Mouse (Mus musculus) T-helper 1 cell (primary cell): ENCODE measurements at regions not wholly inside any gene's neighbourhood (a gene's known extent, or its start where the extent isn't known, plus 50 kb on each side); places are given as distances from the start of the nearest gene placed in this dataset.

ENCODE experiments used
- in situ Hi-C: fragments of 300-600 bp; cut with MboI, MseI; formaldehyde crosslinking; loops from one replicate; pipeline ENCODE4 v1.15.1; 2025; ENCODE audit warnings: high pct_unique_total_duplicates

GRCm38 (mm10) chr3:148186704-148187103 is 803.7 kb downstream of the Adgrl2 start:
- in situ Hi-C loops, result no loop called here

- in situ Hi-C loops, result no loop called here
Observed at GRCm38 (mm10) chr3:148167556-148167955, 822.8 kb downstream of the Adgrl2 start.

- in situ Hi-C loops, result no loop called here
Observed at GRCm38 (mm10) chr3:148159059-148159458, 831.3 kb downstream of the Adgrl2 start.

- in situ Hi-C loops, result no loop called here
Observed at GRCm38 (mm10) chr3:148158533-148158932, 831.8 kb downstream of the Adgrl2 start.

- in situ Hi-C loops, result no loop called here
Observed at GRCm38 (mm10) chr3:148143776-148144175, 846.6 kb downstream of the Adgrl2 start.

- in situ Hi-C loops, result no loop called here
Observed at GRCm38 (mm10) chr3:148136791-148137251, 853.5 kb downstream of the Adgrl2 start.

GRCm38 (mm10) chr3:148134646-148135045 is 855.7 kb downstream of the Adgrl2 start:
- in situ Hi-C loops, result no loop called here

GRCm38 (mm10) chr3:148115576-148115975 is 874.8 kb downstream of the Adgrl2 start:
- in situ Hi-C loops, result no loop called here

- in situ Hi-C loops, result no loop called here
Observed at GRCm38 (mm10) chr3:148112204-148112603, 878.2 kb downstream of the Adgrl2 start.

- in situ Hi-C loops, result loop anchor here (10.0 kb wide), 1 partner anchor 1732 kb away; no protein-coding TSS in a partner anchor
Observed at GRCm38 (mm10) chr3:148107031-148107430, 883.3 kb downstream of the Adgrl2 start.

- in situ Hi-C loops, result no loop called here
Observed at GRCm38 (mm10) chr3:148093930-148094329, 896.4 kb downstream of the Adgrl2 start.

- in situ Hi-C loops, result no loop called here
Observed at GRCm38 (mm10) chr3:148075841-148076240, 914.5 kb downstream of the Adgrl2 start.

- in situ Hi-C loops, result no loop called here
Observed at GRCm38 (mm10) chr3:148066701-148067100, 923.7 kb downstream of the Adgrl2 start.

- in situ Hi-C loops, result no loop called here
Observed at GRCm38 (mm10) chr3:148056074-148056473, 934.3 kb downstream of the Adgrl2 start.

GRCm38 (mm10) chr3:148052516-148052915 is 937.8 kb downstream of the Adgrl2 start:
- in situ Hi-C loops, result no loop called here

- in situ Hi-C loops, result no loop called here
Observed at GRCm38 (mm10) chr3:148048247-148048646, 942.1 kb downstream of the Adgrl2 start.

- in situ Hi-C loops, result no loop called here
Observed at GRCm38 (mm10) chr3:148032532-148032931, 957.8 kb downstream of the Adgrl2 start.

GRCm38 (mm10) chr3:148005831-148006230 is 984.5 kb downstream of the Adgrl2 start:
- in situ Hi-C loops, result no loop called here

GRCm38 (mm10) chr3:148004006-148004405 is 986.3 kb downstream of the Adgrl2 start:
- in situ Hi-C loops, result no loop called here

GRCm38 (mm10) chr3:147999330-147999953 is 990.9 kb downstream of the Adgrl2 start:
- in situ Hi-C loops, result no loop called here

GRCm38 (mm10) chr3:147991738-147992137 is 998.6 kb downstream of the Adgrl2 start:
- in situ Hi-C loops, result no loop called here

- in situ Hi-C loops, result no loop called here
Observed at GRCm38 (mm10) chr3:147990831-147991230, 999.5 kb downstream of the Adgrl2 start.

- in situ Hi-C loops, result no loop called here
Observed at GRCm38 (mm10) chr3:147982831-147983230, 1007.5 kb downstream of the Adgrl2 start.

GRCm38 (mm10) chr3:147981621-147982020 is 1008.7 kb downstream of the Adgrl2 start:
- in situ Hi-C loops, result no loop called here
